Mouse (Mus musculus) megakaryocyte, adult 5-6 weeks (primary cell): ENCODE measurements at regions not wholly inside any gene's neighbourhood (a gene's known extent, or its start where the extent isn't known, plus 50 kb on each side); places are given as distances from the start of the nearest gene placed in this dataset.
"Not testable (repeated sequence)": the region's sequence is repeated elsewhere in the genome, so short reads cannot be mapped to it uniquely, and the experiment has no call there.

Source experiments
- ATAC-seq: 2 replicates; pipeline ENCODE4 v1.8.0; 2016; ENCODE audit warnings: mild to moderate bottlenecking, inconsistent platforms; ENCODE audit not compliant: poor library complexity, severe bottlenecking

GRCm38 (mm10) chr9:3116311-3116710 is 79.6 kb downstream of the Gm10715 start:
- not testable (repeated sequence) for ATAC-seq

- ATAC-seq = no peak
Measured at GRCm38 (mm10) chr9:3161181-3161580, 124.5 kb downstream of the Gm10715 start.

- ATAC-seq = no peak
Measured at GRCm38 (mm10) chr9:3184343-3184742, 147.7 kb downstream of the Gm10715 start.

GRCm38 (mm10) chr9:3199151-3200018 is 135.6 kb upstream of the Alkbh8 start:
- no peak for ATAC-seq

- ATAC-seq = not testable (repeated sequence)
Measured at GRCm38 (mm10) chr9:3200019-3200347, 135.0 kb upstream of the Alkbh8 start.

GRCm38 (mm10) chr9:3208120-3208519 is 126.8 kb upstream of the Alkbh8 start:
- ATAC-seq = not testable (repeated sequence)

- ATAC-seq = peak; percentile 98
Measured at GRCm38 (mm10) chr9:3258396-3259300, 76.3 kb upstream of the Alkbh8 start.

- ATAC-seq = no peak
Measured at GRCm38 (mm10) chr9:3260181-3260580, 74.8 kb upstream of the Alkbh8 start.

GRCm38 (mm10) chr9:3260860-3261259 is 74.1 kb upstream of the Alkbh8 start:
- ATAC-seq = no peak

GRCm38 (mm10) chr9:3264467-3264866 is 70.5 kb upstream of the Alkbh8 start:
- no peak for ATAC-seq

GRCm38 (mm10) chr9:3280496-3280895 is 54.4 kb upstream of the Alkbh8 start:
- ATAC-seq = not testable (repeated sequence)

GRCm38 (mm10) chr9:3281906-3282305 is 53.0 kb upstream of the Alkbh8 start:
- not testable (repeated sequence) for ATAC-seq

- not testable (repeated sequence) for ATAC-seq
Measured at GRCm38 (mm10) chr9:3283381-3283780, 51.6 kb upstream of the Alkbh8 start.
